Comparison of ENCODE assay signal across 11 mouse cellular contexts in the genomic region with DNA sequence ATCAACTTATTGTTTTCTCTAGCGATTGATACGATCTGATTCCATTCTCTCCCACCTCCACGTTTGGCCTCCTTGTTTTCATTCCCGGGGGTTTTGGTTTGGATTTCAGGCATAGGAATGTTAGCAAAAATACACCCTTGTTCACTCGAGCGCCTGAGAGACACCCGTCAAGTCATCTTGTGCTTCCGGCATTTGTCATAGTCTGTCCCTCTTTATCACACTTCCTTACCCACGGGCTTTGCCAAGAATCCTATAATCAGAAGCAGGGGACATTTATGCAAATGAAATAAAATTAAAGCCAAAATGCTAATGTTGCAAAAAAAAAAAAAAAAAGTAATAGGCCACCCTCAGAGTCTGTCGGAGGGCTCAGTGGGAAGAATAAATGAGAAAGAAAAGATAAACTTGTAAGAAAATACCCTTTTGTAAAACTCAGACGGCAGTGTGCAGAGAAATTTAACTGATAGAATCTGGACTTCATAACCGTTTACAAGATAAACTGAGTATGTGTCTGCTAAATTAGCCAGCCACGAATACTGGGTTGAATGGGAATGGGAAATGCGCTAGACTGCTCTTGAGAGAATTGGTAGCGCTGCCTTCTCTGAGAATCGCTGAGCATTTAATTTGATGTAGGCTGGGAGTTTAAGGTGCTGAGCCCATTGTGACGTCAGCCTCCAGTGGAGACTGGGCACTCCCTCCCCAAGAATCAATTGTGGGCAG.
DNase-seq lines count a peak whose midpoint lies in the region; ATAC-seq and TF ChIP-seq lines count a peak whose summit lies in the region.
"Had no signal": no experiment of that assay in that cellular context is flagged by ENCODE, and none has a peak within 500 bp of the region (broad histone marks: within the 10 kb centered on the region; RNA-seq: fewer than 3 reads in every experiment).

No protein-coding gene starts in this region.

- 89% methylated on average over 17 of the region's 17 CpGs for WGBS in spleen, adult 2 months
- WGBS in liver, embryonic 13.5 days (ENCODE audit: insufficient replicate concordance): 73% methylated on average over 17 of the region's 17 CpGs
- WGBS in cerebellum, adult 2 months: 65% methylated on average over 17 of the region's 17 CpGs

- peaks cover 3% of the 10 kb centered on the region for H3K36me3 ChIP-seq in spleen, adult 2 months (ENCODE audit: control insufficient read depth, insufficient read depth, low read length)
- peaks cover 51% of the 10 kb centered on the region for H3K36me3 ChIP-seq in liver, embryonic 13.5 days
- H3K36me3 ChIP-seq: midbrain, embryonic 12.5 days had no signal

- peak; percentile 58 for DNase-seq in heart, adult 8-10 months (ENCODE audit: low spot score)
- DNase-seq in heart, postnatal 14 days: no peak
- no peak for DNase-seq in spleen, adult 2 months (ENCODE audit: low read depth in 1 of 2, low spot score in 2 of 2)
- no peak for DNase-seq in spleen, postnatal 10 days (ENCODE audit: low spot score in 2 of 2)
- DNase-seq in liver, embryonic 13.5 days: no peak
- no peak for DNase-seq in left cerebral cortex, adult 9 months (ENCODE audit: low spot score in 2 of 2)
- DNase-seq in cerebellum, adult 2 months: no peak
- DNase-seq: thymus, adult 18-20 months had no signal

- ATAC-seq in liver, embryonic 13.5 days (ENCODE audit: low read depth): no peak
- ATAC-seq in CD4-positive, CD25-positive, alpha-beta regulatory T cell, adult 4 months: no peak

- H3K9me3 ChIP-seq in liver, embryonic 13.5 days (replicated peaks): no peaks in the 10 kb centered on the region
- H3K9me3 ChIP-seq: midbrain, embryonic 12.5 days had no signal

- TF ChIP-seq POLR2A in spleen, adult 2 months (IDR thresholded peaks at IDR 0.05; ENCODE audit: low read depth, low read length): no peak
- no peak for TF ChIP-seq POLR2A in cerebellum, adult 2 months (IDR thresholded peaks at IDR 0.05; ENCODE audit: borderline replicate concordance, insufficient read depth, low read length)

- intact Hi-C loops in heart, postnatal 14 days (cut with DNase I): no loop called here

- no peaks in the 10 kb centered on the region for H3K27me3 ChIP-seq in spleen, adult 2 months (ENCODE audit: control insufficient read depth, insufficient read depth, low read length)
- H3K27me3 ChIP-seq in liver, embryonic 13.5 days: no peaks in the 10 kb centered on the region
- H3K27me3 ChIP-seq in cerebellum, adult 2 months (ENCODE audit: control insufficient read depth, insufficient read depth, low read length): no peaks in the 10 kb centered on the region
- H3K27me3 ChIP-seq: CH12.LX; midbrain, embryonic 12.5 days had no signal

- H3K4me3 ChIP-seq in spleen, adult 2 months (ENCODE audit: extremely low read depth, insufficient read depth, insufficient read length): no peak overlapping the region
- H3K4me3 ChIP-seq in liver, embryonic 13.5 days (replicated peaks): no peak overlapping the region
- H3K4me3 ChIP-seq in cerebellum, adult 2 months (replicated peaks; ENCODE audit: insufficient read depth, low read depth, low read length): no peak overlapping the region
- H3K4me3 ChIP-seq: midbrain, embryonic 12.5 days had no signal

- no peak for TF ChIP-seq CTCF in spleen, adult 2 months (IDR thresholded peaks at IDR 0.05; ENCODE audit: extremely low read depth, insufficient read depth, insufficient read length, insufficient replicate concordance)
- TF ChIP-seq CTCF in cerebellum, adult 2 months (IDR thresholded peaks at IDR 0.05; ENCODE audit: borderline replicate concordance, insufficient read depth, low read depth, low read length): no peak

- H3K9ac ChIP-seq in liver, embryonic 13.5 days: no peak overlapping the region
- H3K9ac ChIP-seq: midbrain, embryonic 12.5 days had no signal

- H3K4me1 ChIP-seq in spleen, adult 2 months (ENCODE audit: control insufficient read depth, insufficient read depth, insufficient read length): no peaks in the 10 kb centered on the region
- H3K4me1 ChIP-seq in liver, embryonic 13.5 days (replicated peaks): peaks cover 12% of the 10 kb centered on the region; the same call in 1 of the 2 replicates
- H3K4me1 ChIP-seq in cerebellum, adult 2 months (ENCODE audit: control insufficient read depth, insufficient read depth, low read length): peaks cover 4% of the 10 kb centered on the region

- H3K4me2 ChIP-seq in liver, embryonic 13.5 days: no peak overlapping the region
- H3K4me2 ChIP-seq: midbrain, embryonic 12.5 days had no signal

- H3K27ac ChIP-seq in spleen, adult 2 months (ENCODE audit: insufficient read depth, low read length): peak overlapping the region; percentile 36; the same call in 1 of the 2 replicates
- 0 out of 2 replicates have a peak overlapping the region, but pooled peaks have one; percentile 12 for H3K27ac ChIP-seq in liver, embryonic 13.5 days
- H3K27ac ChIP-seq in cerebellum, adult 2 months (ENCODE audit: insufficient read depth, low read length): no peak overlapping the region
- H3K27ac ChIP-seq: midbrain, embryonic 12.5 days had no signal
